Comparison of ENCODE assay signal across 8 mouse cellular contexts in the genomic region with DNA sequence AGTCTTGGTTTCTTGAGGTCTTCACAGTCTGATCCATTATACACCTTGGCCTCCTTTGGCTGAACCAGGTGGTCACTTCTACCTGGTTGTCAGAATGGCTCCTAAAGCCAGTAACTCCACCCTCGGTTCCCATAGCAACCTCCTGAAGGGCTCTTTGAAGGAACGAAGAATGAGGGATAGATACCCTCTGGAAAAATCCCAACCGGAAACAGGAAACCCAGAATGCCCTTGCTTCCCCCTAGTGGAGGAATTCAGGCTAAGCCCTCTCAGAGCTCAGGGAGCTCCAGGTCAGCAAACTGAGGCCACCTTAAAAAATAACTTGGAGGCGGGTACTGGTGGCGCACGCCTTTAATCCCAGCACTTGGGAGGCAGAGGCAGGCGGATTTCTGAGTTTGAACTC. TPM values are rescaled to one million over a fixed set of nuclear protein-coding genes. Genes with fewer than 3 reads are reported as not detected.
DNase-seq lines count a peak whose midpoint lies in the region; ATAC-seq and TF ChIP-seq lines count a peak whose summit lies in the region.

No protein-coding gene starts in this region.

- no peak for TF ChIP-seq POLR2A in heart, adult 2 months (IDR thresholded peaks at IDR 0.05; ENCODE audit: insufficient read depth, low read depth, low read length)

- peaks cover 14% of the 10 kb centered on the region for H3K4me1 ChIP-seq in heart, adult 2 months (ENCODE audit: control insufficient read depth, insufficient read depth, low read length)
- H3K4me1 ChIP-seq in heart, embryonic 11.5 days (ENCODE audit: control insufficient read depth, insufficient read depth, low read length): peaks cover 10% of the 10 kb centered on the region
- peaks cover 10% of the 10 kb centered on the region for H3K4me1 ChIP-seq in intestine, embryonic 16.5 days (ENCODE audit: control insufficient read depth, insufficient read depth, low read length)
- H3K4me1 ChIP-seq in lung, embryonic 16.5 days (replicated peaks; ENCODE audit: control insufficient read depth, insufficient read depth, low read length): peaks cover 19% of the 10 kb centered on the region

- H3K36me3 ChIP-seq in heart, adult 2 months (ENCODE audit: control insufficient read depth, insufficient read depth, low read length): peaks cover 7% of the 10 kb centered on the region
- peaks cover 27% of the 10 kb centered on the region for H3K36me3 ChIP-seq in heart, embryonic 11.5 days (ENCODE audit: control insufficient read depth, insufficient read depth, low read length)
- H3K36me3 ChIP-seq in intestine, embryonic 16.5 days (ENCODE audit: control insufficient read depth, insufficient read depth, low read length): peaks cover 19% of the 10 kb centered on the region
- H3K36me3 ChIP-seq in lung, embryonic 16.5 days (ENCODE audit: control insufficient read depth, insufficient read depth, low read length): peaks cover 34% of the 10 kb centered on the region

- no peaks in the 10 kb centered on the region for H3K79me2 ChIP-seq in heart, adult 2 months (replicated peaks; ENCODE audit: control insufficient read depth, insufficient read depth, low read length)

- TF ChIP-seq EP300 in heart, adult 2 months (IDR thresholded peaks at IDR 0.05; ENCODE audit: insufficient read depth, low read depth, low read length): no peak

- no peak overlapping the region for H3K4me2 ChIP-seq in heart, embryonic 11.5 days
- no peak overlapping the region for H3K4me2 ChIP-seq in intestine, embryonic 16.5 days (ENCODE audit: low read depth, low read length)
- H3K4me2 ChIP-seq in lung, embryonic 16.5 days (ENCODE audit: low read depth, low read length): no peak overlapping the region

- no peaks in the 10 kb centered on the region for H3K27me3 ChIP-seq in heart, adult 2 months (ENCODE audit: control insufficient read depth, insufficient read depth, low read length)
- no peaks in the 10 kb centered on the region for H3K27me3 ChIP-seq in heart, embryonic 11.5 days (ENCODE audit: control insufficient read depth, insufficient read depth, low read length)
- no peaks in the 10 kb centered on the region for H3K27me3 ChIP-seq in intestine, embryonic 16.5 days (replicated peaks; ENCODE audit: control insufficient read depth, insufficient read depth, low read length)
- H3K27me3 ChIP-seq in lung, embryonic 16.5 days (ENCODE audit: control insufficient read depth, insufficient read depth, low read depth, low read length): no peaks in the 10 kb centered on the region

- H3K9ac ChIP-seq in heart, adult 2 months (ENCODE audit: low read depth, low read length): no peak overlapping the region
- no peak overlapping the region for H3K9ac ChIP-seq in heart, embryonic 11.5 days (ENCODE audit: low read depth, low read length)
- H3K9ac ChIP-seq in intestine, embryonic 16.5 days (ENCODE audit: low read depth, low read length): no peak overlapping the region
- H3K9ac ChIP-seq in lung, embryonic 16.5 days (ENCODE audit: low read length): no peak overlapping the region

- DNase-seq in heart, adult 2 months: peak in 1 of 2 experiments; percentile 17
- peak; percentile 61 for DNase-seq in NIH3T3 (ENCODE audit: low read depth)
- DNase-seq in right cerebral cortex, postnatal 25 days: no peak

- H3K9me3 ChIP-seq in heart, embryonic 11.5 days (replicated peaks; ENCODE audit: control insufficient read depth, low read length): no peaks in the 10 kb centered on the region
- no peaks in the 10 kb centered on the region for H3K9me3 ChIP-seq in intestine, embryonic 16.5 days (ENCODE audit: control insufficient read depth, low read length)
- no peaks in the 10 kb centered on the region for H3K9me3 ChIP-seq in lung, embryonic 16.5 days (ENCODE audit: control insufficient read depth, low read length)

- no peak overlapping the region for H3K4me3 ChIP-seq in heart, adult 2 months
- no peak overlapping the region for H3K4me3 ChIP-seq in heart, embryonic 11.5 days (ENCODE audit: low read depth, low read length)
- H3K4me3 ChIP-seq in intestine, embryonic 16.5 days (ENCODE audit: low read length): no peak overlapping the region
- no peak overlapping the region for H3K4me3 ChIP-seq in lung, embryonic 16.5 days (ENCODE audit: low read length)

- 34% methylated on average over 7 of the region's 7 CpGs for WGBS in heart, adult 2 months
- 30% methylated on average over 7 of the region's 7 CpGs for WGBS in heart, embryonic 11.5 days (ENCODE audit: insufficient replicate concordance)
- WGBS in intestine, embryonic 16.5 days: 38% methylated on average over 7 of the region's 7 CpGs
- whole genome bisulfite sequencing in lung, embryonic 16.5 days: 34% methylated on average over 7 of the region's 7 CpGs

- no peak for ATAC-seq in heart, embryonic 11.5 days (replicated peaks; ENCODE audit: insufficient number of reproducible peaks, low FRiP score, low TSS enrichment)
- ATAC-seq in intestine, embryonic 16.5 days: peak; percentile 29
- peak; percentile 47; the same call in 1 of the 2 replicates for ATAC-seq in lung, embryonic 16.5 days (ENCODE audit: low read depth)
- ATAC-seq in monocyte, adult 5-6 weeks (replicated peaks; ENCODE audit: insufficient number of reproducible peaks, low FRiP score, low TSS enrichment, poor library complexity, severe bottlenecking): no peak
- ATAC-seq in erythroblast, adult 5-6 weeks (replicated peaks; ENCODE audit: low FRiP score, poor library complexity, severe bottlenecking): no peak

- no peak overlapping the region; the same call in 1 of the 2 replicates for H3K27ac ChIP-seq in heart, adult 2 months
- H3K27ac ChIP-seq in heart, embryonic 11.5 days (ENCODE audit: low read depth, low read length): no peak overlapping the region
- H3K27ac ChIP-seq in intestine, embryonic 16.5 days (ENCODE audit: low read length): peak overlapping the region; percentile 14; the same call in 1 of the 2 replicates
- peak overlapping the region; percentile 69 for H3K27ac ChIP-seq in lung, embryonic 16.5 days (ENCODE audit: low read length)

- peak; percentile 69 for TF ChIP-seq CTCF in heart, adult 2 months (IDR thresholded peaks at IDR 0.05)

- intact Hi-C loops in heart, adult 2 months (cut with DNase I): loop anchor here (1.0 to 5.0 kb wide), 3 partner anchors 25 to 244 kb away; partner anchors contain the start of gene Ephb4

RNA-seq across cellular contexts. Expression of gene Ephb4, which starts 26.3 kb away (rescaled TPM):
- total RNA-seq in heart, adult 2 months (2021): 10 to 100 TPM; 45.9 to 53.9 TPM
- polyA plus RNA-seq in heart, adult 2 months (2012; rRNA removed): 35.2 and 51.8 TPM in 2 replicates
- polyA plus RNA-seq in heart, embryonic 11.5 days (2014; fragmentation: Nextera tagmentation; extraction: Ambion mirVana): 27.3 and 35.6 TPM in 2 replicates
- polyA plus RNA-seq in intestine, embryonic 16.5 days (2015; fragmentation: Nextera tagmentation; extraction: Ambion mirVana): 29.9 and 31.2 TPM in 2 replicates
- polyA plus RNA-seq in lung, embryonic 16.5 days (2015; fragmentation: Nextera tagmentation; extraction: Ambion mirVana): 50.7 and 56.9 TPM in 2 replicates
- not detected in 3 replicates for total RNA-seq in monocyte, adult 5-6 weeks (2017)
- total RNA-seq in erythroblast, adult 5-6 weeks (2015; ENCODE audit: low replicate concordance): not detected in 2 replicates
- total RNA-seq in erythroblast, adult 5-6 weeks (2017; ENCODE audit: low replicate concordance): not detected in 2 replicates

RNA-seq across cellular contexts. Expression of gene Slc12a9, which starts 42.8 kb away (rescaled TPM):
- total RNA-seq in heart, adult 2 months (2021): 1 to 10 TPM; 1.7 to 2.2 TPM
- 6.0 and 8.9 TPM in 2 replicates for polyA plus RNA-seq in heart, adult 2 months (2012; rRNA removed)
- polyA plus RNA-seq in heart, embryonic 11.5 days (2014; fragmentation: Nextera tagmentation; extraction: Ambion mirVana): 5.1 and 5.6 TPM in 2 replicates
- polyA plus RNA-seq in intestine, embryonic 16.5 days (2015; fragmentation: Nextera tagmentation; extraction: Ambion mirVana): 14.7 and 15.7 TPM in 2 replicates
- 11.6 and 12.5 TPM in 2 replicates for polyA plus RNA-seq in lung, embryonic 16.5 days (2015; fragmentation: Nextera tagmentation; extraction: Ambion mirVana)
- 24.2 to 30.4 TPM (median 25.2 TPM) in 3 replicates for total RNA-seq in monocyte, adult 5-6 weeks (2017)
- 1.9 TPM in 2 replicates for total RNA-seq in erythroblast, adult 5-6 weeks (2015; ENCODE audit: low replicate concordance)
- total RNA-seq in erythroblast, adult 5-6 weeks (2017; ENCODE audit: low replicate concordance): 0.43 and 0.98 TPM in 2 replicates

Comparison
In these comparisons a context has a peak if more than half of its experiments do, and no peak if none do; other contexts are left out.
1. H3K27ac ChIP-seq: peak in intestine, embryonic 16.5 days (single experiment) and lung, embryonic 16.5 days (single experiment); none in heart, adult 2 months (single experiment) and heart, embryonic 11.5 days (single experiment).
2. ATAC-seq: peak in intestine, embryonic 16.5 days (single experiment) and lung, embryonic 16.5 days (single experiment); none in heart, embryonic 11.5 days (single experiment), monocyte, adult 5-6 weeks (single experiment) and erythroblast, adult 5-6 weeks (single experiment).